Mouse (Mus musculus) adrenal gland, adult 8-10 months (tissue): ENCODE measurements at regions not wholly inside any gene's neighbourhood (a gene's known extent, or its start where the extent isn't known, plus 50 kb on each side); places are given as distances from the start of the nearest gene placed in this dataset.

ENCODE experiments used
- DNase-seq: peaks from one replicate; pipeline ENCODE4 v3.0.0; 2022

DNA sequence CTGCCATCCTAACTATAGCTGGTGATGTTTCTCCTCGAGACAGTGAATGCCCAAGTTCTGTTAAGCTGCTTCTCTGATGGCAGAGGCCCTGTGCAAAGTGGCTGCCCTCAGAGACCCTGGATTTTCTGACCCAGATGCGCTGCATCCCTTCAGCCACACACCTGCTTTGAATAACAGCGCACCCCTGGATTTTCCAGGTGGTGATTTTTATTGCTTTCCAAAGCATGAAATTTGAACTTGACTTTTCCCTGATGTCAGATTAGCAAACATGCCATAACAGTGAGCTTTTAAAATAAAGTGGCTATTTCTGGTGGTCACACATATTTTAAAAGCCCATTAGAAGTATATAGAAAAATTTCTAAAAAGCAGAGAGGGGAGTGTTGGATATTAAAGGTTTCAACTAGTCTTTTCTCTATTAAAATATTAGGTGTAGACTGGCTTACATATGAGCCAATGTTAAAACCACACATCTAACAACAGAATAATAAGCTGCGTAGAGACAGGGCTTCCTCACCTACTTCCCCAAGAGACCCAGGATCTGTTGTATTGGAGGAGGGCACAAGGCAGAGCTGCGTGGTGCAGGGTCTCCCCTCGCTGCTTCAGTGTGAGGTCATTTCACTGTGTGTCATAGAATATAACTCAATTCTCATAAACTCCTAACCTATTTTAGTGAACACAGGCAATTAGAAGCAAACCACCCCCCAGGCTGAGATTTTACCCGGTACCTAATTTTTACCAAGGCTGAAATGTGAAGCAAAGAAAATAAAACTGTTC lies 280.3 kb downstream of the Ccdc91 start:
- no peak for DNase-seq

DNA sequence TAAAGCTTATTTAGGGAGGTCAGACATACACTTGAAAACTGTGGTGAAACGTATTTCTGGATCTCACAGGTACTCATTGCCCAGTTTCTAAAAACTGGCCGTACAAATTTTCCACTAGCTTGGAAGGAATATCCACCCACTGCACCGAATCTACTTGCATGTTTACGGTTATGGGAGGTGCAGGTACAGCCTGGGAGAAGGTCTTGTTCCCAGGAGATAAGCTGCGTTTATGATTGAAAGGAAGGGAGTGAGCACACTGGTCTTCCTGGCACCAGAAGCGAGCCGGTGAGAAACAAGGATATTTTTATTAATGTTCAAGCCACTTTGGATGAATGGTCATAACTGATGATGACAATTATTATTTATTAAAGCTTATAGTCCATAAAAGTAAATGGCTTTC lies 283.9 kb downstream of the Ccdc91 start:
- DNase-seq, result no peak

DNA sequence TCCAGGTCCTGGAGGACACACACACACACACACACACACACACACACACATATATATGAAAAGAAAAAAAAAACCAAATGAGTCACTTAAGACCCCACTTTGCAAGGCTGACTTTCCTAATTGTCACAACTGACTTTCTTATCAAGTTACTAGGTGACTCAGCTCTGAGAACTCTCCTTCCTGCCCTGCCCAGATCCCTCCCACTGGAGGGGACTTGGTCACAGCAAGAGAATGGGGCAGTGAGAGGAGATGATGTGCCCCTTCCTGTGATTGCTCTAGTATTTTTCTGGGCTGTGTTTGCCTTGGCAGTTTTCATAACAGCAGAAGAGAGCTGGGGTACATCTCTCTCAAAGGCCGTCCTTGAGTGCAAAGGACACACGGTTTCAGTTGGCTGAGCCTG lies 284.5 kb downstream of the Ccdc91 start:
- peak; percentile 42 for DNase-seq

DNA sequence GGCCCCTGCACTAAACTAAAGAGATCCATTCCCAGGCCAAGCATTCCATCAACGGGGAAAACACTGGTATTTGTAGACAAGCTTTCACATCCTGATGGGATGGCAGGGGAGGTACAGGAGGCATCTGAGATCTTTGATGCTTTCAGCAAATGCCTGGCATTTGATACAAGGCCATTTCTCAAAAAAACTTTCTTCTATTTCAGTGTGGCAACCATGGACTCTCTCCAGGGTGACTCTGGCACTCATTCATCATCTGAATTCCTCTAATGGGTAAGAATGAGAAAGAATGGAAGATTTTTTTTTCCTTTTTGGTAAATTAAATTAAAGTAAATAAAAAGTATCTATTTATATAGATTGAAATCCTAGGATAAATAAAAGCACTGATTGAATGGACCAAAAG lies 281.8 kb upstream of the Far2 start:
- DNase-seq, result peak; percentile 21

DNA sequence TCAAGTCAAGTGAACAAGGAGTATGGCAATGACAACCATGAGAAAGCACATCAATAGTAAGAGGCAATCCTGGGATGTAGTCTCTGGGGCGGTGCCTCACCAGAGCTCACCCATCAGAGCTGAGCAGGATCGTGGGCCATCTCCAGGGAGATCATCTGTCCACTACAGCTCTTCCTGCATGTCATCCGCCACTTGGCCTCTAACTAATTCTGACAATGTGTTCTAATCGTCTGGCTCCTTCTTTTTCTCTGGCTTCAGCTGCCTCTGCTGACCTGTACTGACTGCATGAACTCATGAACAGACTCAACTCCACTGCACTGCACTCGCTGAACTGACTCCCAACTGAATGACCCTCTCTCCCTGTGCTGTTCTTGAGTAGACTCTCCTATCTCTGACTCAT lies 277.9 kb upstream of the Far2 start:
- no peak for DNase-seq

DNA sequence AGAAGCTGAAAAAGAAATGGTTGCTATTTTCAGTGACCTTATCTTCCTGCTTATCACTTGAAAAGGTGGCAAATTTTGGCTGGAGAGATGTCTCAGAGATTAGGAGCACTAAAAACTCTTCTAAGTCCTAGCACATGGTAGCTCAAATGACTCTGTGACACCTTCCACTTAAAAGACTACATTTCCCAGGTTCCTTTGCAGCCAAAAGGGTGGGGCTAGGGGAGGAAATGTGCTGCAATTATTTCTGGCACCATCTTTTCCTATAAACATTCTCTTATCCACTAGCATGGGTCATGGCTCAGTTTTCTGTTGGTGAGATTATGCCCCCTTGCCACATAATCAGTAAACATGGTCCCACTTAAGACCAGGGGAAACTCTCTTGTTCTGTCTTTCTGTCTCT lies 277.0 kb upstream of the Far2 start:
- no peak for DNase-seq

DNA sequence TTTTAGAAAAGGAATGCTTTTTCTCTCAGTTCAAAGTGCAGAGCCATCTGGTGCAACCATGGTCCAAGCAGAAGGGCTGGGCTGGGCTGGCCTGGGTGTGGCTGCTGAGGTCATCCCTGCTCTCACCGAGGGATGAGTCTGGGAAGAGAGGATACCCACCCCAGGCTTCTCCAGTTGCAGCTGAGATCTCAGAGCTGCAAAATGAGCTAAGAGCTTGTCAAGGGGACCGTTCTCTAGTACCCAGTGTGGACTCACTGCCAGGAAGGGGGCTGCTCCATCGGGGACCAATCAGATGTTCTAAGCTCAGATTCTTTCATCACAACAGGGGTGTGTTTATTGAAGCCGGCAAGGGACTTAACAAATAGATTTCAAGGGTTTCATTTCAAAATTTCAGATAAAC lies 275.6 kb upstream of the Far2 start:
- no peak for DNase-seq

DNA sequence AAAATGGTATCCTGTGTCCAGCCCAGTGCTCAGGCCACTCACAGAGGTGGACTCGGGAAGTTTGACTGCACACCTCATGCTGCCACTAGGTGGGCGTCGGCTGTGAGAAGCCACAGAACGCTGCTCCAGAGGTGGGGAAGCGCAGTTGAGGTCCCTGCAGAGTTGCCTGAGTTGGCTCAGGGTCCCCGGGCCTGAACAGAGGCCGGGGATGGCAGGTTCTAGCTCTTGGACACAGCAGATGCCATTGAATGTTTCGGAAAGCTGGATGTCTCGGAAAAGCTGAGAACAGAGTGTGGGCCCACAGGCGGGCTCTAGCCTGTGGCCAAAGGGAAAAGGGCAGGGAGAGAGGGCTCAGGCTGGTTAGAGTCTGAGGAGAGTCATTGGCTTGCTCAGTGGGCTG lies 273.2 kb upstream of the Far2 start:
- no peak for DNase-seq

DNA sequence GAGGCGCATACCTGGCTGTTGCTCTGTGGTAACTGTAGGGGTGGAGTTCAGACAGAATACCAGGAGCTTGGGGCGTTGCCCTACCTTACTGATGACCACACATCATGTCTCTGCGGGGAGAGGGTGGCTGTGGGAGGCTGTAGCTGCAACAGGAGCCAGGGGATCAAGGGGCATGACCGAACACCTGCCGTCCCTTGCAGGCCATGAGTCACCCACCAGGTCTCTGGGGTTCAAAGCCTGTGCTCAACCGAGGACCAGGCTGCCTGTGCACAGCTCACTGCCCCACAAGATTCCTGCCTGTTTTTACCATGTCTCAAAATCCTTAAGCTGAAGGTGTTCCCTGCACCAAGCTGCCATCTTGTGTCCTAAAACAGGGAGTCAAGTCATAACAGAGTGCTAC lies 272.4 kb upstream of the Far2 start:
- no peak for DNase-seq

DNA sequence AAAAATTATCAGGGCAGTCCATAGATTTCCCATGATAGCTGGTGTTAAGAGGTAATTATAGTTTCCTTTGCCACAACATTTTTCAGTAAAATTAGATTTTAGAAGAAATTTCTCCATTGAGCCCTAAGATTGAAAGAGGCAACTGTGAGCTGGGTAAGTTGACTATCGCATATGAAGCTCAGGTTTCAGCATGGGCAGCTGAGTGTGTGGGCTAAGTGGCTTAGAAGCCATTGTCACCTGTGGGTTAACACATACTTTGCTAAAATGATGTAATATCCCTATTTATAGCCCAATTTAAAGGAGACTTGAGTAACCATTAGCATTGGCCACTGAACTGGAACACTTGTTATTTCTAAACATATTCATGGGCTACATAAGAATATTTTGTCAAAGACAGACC lies 267.6 kb upstream of the Far2 start:
- DNase-seq, result no peak

DNA sequence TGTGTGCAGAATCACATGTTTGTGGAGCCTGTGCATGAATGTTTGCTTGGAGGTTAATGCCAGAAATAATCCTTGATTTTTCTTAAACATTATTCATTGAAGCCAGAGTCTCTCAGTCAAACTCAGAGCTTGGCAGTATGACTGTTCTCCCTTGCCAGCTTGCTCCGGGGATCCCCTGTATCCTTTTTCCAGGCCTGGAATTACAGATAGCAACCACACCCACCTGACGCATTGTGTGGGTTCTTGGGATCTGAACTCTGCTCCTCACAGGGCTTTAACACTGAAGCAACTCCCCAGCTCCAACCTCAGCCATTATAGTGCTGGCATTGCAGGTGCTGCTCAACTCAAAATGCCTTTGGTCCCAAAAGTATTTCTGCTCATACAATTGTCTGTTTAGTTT lies 262.8 kb upstream of the Far2 start:
- no peak for DNase-seq

DNA sequence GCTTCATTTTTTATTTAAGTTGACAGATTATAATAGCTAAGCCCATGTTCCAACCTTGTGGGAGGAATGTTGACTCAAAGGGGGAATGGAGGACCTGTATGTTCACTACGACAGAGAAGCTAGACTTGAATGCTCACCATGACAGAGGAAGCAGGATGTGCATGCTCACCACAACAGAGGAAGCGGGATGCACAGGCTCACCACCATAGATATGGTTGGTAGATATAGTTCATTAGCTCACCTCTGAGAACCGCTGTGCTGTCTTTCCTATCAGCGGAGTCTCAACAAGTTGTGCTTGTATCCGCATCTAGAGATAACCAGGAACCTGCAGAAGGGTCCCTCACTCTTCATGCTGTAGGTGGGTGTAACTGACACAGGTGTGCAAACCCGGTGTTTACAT lies 262.2 kb upstream of the Far2 start:
- no peak for DNase-seq

DNA sequence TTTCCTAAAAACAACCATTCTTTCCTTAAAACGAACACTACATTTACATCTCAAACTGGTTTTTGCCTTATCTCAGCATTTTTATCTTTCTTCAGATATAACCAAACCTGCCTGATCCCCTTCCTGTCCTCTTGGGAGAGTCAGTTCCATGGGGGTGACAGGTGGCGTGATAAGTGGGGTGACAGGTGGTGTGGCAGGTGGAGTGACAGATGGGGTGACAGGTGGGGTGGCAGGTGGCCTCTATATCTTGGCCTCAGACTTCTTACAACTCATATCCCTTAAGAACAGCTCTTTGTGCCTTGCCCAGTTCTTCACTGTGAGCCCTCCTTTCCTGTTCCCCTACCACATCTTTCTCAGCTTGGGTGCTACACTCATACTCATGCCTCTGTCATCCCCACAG lies 259.0 kb upstream of the Far2 start:
- DNase-seq, result no peak

DNA sequence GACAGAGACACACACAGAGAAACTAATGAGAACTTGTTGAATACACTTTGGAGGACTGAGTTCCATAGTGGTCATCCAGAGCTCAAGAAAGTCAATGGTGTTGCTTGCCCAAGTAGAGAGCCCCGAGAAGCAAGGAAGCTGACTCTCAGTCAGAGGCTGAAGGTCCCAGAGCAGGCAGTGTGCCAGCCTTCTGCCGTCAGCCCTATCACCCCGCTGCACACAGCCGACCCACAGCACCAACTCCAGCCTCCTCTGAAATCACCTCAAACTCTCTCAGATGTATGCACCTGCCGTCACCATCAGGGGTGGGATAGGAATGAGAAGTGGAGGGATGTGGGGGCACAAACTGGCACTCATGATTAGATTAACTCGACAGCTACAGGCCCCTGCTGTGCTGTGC lies 257.9 kb upstream of the Far2 start:
- DNase-seq, result peak; percentile 39

DNA sequence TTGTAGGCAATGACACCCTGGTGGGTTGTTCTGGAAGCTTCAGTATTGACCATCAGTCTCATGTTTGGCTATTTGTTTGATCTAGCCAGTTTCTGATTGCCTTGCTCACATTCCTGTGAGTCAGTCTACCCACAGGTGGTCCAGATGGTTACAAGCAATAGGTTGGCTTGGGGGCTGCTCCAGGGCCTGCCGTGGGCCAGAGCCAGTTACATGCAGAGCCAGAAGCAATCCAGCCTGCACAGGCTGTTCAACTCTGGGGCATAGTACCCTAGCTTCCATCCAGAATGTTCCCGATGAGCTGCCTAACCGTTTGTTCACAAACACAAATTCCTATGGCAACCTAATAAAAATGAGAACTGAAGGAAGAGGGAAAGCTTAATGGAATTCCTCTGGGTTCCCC lies 253.2 kb upstream of the Far2 start:
- DNase-seq, result no peak

DNA sequence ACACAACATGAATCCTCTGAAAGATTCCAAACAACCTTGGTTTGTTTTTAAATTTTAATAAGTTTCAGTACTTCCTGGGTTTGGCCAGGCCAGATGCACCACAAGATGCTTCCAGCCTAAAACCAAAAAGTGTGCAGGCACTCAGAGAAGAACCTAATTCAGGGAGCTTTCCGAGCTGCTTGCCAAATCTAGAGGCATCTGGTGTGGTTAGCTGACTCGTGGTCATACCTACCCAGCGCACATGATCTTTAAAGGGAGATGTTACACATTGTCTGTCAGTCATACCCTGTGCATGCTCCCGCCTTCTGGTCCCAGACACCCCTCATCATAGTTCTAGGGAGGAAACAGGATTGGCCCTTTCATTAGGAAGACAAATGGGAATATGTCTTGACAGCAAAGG lies 252.7 kb upstream of the Far2 start:
- DNase-seq, result no peak

DNA sequence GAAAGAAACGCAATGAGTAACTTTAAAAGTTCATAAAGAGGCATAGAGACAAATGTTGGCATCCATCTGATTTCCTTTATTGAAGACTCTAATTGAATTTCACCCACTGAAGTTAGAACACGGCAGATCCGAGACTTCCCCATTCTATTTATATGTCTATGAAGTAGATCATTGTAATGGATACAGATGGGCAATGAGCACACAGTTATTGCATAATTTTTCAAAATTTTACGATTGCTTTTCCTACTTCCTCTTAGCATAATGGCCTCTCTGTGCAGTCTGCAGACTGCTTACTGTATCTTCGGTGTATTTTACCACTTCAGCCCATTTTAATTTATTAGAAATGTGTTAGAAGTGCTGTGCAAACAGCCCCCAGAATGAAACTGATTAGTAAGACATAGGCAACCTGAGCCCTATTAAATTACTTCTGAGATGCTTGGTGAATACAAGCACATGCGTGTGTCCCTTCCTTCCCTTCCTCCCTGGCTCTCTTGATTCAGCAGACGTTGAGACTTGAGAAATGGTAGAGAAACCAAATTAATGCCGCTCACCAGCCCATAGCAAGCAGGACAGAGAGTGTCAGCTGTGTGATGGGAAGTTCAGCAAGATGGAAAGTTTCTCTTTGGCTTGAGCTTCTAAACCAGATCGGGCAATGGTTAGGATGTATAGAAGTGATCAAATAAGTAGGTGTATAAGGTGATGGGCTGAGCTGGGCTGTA lies 247.9 kb upstream of the Far2 start:
- no peak for DNase-seq

DNA sequence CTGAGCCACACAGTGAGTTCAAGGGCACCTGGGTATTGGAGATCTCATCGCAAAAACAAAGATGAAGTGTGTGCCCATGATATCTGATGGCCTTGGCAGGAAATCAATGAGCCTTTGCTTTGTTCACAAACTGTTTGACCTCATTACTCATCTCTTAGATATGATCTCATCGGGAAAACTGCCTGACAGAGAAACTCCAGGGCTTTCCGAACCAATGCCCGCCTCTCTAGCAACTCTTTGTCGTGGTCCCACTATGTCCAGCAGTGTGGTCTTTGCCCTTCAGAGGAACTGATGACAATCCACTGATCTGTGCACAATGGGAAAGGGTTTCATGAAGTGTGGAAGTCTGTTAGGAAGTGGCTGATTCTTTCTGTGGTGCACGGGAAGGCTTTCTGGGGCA lies 247.2 kb upstream of the Far2 start:
- DNase-seq, result peak; percentile 71

DNA sequence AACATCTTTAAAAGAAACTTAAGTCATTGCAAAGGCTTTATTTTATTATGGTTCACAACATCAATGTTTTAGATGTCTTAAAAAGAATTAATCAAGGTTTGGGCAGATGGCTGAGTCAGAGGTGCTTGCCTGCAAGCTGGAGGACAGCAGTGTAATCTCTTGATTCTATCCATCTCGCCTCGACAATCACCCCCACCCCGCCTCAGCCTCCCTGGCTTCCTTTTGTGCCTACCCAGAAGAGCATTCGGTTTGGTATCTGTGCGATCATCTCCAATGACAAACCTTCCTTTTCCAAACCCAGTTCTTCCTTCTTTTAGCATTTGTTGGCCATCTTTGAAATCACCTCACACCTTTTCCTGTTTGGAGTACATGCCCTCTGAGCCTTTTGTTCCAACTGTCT lies 246.2 kb upstream of the Far2 start:
- DNase-seq, result peak; percentile 19

DNA sequence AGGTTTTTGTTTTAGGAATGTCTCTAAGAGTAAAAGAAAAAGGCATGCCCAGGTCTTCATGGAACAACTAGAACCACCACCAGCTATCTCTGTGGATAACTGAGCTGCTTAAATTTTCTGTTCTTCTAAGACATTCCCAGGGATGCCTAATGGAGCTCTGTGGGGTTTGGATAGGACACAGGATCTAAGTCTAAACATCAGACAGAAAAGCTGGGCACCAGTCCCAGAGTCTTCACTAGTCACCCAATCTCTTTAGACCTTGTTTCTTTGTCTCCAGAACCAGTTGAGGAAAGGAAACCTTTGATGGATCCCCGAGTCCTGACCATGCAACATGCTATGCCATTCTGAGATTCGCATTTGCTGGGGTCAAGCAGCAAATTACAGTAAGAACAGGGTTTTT lies 243.2 kb upstream of the Far2 start:
- no peak for DNase-seq

DNA sequence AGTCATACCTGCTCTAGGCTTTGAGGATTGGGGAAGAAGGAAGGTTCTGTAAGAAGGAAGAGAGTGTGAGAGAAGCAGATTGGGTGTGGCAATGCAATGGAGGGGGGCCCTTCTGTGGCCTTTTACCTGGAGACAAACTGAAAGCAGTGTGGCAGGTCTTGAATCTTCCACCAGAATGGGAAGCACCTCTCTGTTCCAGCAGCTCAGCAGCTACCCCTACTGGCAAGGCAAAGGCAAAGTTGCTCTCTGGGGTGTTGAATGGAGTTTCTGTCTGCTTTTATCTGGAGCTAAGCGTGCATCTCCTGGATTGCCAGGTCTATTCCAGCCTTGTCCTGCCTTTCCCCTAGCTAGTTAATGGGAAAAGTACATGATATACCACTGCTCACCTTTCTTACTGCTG lies 236.3 kb upstream of the Far2 start:
- peak; percentile 64 for DNase-seq

DNA sequence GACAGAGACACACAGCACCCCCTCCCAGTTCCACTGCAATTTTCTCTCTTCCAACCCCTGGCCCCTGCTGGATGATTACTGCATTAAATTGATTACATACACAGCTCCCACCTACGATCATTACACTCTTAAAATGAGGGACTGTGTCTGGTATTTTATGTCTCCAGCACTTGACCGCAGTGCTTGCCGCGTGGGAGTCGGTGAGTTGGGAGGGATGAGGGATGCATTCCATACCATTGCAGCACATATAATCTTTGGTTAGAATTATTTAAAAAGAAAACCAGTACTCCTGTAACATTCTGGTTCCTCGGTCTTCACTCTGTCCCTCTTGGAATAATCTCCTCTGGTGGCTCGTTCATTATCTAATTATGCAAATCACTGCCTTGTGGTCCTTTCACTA lies 230.2 kb upstream of the Far2 start:
- no peak for DNase-seq

DNA sequence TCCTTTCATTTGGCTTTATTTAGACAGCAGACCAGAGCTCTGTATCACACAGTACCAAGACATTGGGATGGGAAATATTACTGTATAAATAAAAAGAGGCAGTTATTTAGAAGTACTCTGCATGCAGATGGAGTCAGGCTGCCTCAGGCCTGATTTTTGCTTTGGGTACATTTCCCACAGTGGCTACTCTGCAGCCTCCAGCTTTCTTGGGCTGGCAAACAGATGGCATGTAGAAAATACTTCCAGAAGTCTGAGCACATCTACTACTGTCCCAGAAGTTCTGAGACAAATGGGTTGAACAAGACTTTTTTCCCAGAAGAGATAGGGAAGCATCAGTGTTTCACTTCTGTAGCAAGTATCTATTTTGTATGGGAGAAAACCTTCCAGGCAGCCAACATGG lies 229.8 kb upstream of the Far2 start:
- no peak for DNase-seq

DNA sequence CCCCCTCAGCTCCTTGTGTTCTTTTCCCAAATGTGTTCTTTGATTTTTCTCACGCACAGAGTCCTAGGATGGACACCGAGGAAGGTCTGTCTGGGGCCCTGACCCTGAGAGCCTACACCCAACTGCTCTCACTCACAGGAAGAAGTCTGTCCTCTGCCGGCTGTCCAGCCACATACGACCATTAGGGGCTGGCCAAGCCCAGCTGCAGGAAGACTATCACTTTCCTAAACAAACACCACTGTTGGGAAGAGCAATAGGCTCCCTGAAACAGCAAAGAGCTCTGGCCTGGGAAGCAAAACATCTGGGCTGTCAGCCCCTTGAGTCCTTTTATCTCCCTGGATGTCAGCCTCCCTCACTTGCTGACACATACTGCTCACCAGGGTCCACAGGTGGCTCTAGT lies 224.8 kb upstream of the Far2 start:
- no peak for DNase-seq

DNA sequence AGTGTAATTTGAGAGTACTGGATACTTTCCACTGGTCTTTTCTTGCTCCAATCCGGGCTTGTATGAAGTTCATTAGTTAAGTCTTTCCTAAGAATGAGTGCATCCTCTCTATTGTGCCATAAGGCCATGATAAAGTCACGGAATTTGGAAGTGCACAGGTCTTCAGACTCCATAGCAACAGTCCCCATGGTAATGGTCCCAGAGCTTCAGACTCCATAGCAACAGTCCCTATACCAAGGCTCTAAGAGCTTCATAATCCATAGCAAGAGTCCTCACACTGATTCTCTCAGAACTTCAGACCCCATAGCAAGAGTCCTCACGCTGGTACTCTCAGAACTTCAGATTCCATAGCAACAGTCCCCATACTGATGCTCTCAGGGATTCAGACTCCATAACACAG lies 214.5 kb upstream of the Far2 start:
- DNase-seq, result no peak
